Mouse (Mus musculus) megakaryocyte, embryonic 14.5 days (primary cell): ENCODE results near the gene 4930432M17Rik.

ENCODE experiments used
- FLI1 ChIP-seq: IDR thresholded peaks from 2 replicates; pipeline ENCODE4 v1.6.1; 2012; ENCODE audit warnings: low read length, inconsistent platforms, mixed read lengths
- GATA1 ChIP-seq: IDR thresholded peaks from 3 replicates; pipeline ENCODE4 v1.6.1; 2012; ENCODE audit warnings: mixed read lengths, low read length, inconsistent platforms, borderline replicate concordance

DNA sequence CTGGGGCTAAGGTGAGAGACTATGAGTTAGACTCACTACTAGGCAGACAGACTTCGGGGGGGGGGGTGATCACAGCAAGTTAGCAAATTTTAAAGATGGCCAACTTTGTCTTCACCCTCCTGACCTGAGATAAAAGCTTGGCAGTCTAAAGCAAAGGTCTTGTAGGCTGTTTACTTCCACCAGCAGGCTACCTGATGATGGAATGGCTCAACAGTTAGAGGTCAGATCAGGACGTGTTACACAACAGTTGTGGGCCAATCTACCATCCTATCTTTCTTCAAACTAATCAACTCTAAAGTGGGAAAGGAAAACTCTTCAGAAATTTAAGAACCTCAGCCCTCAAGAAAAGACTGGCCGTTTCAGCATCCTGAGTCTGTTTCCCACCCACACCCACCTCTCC lies 9.6 kb downstream of the 4930432M17Rik start:
- TF ChIP-seq FLI1: no peak
- TF ChIP-seq GATA1: no peak
